Mouse (Mus musculus) spleen, adult 12 weeks (tissue): ENCODE results near the gene A730061H03Rik.

Source experiments
- DNase-seq: peaks from one replicate; pipeline ENCODE4 v3.0.0; 2022; ENCODE audit warnings: low spot score

Gene A730061H03Rik

GRCm38 (mm10) chr14:55581981-55582681, 21.9 kb upstream of the A730061H03Rik start:
- DNase-seq = no peak

GRCm38 (mm10) chr14:55580731-55581130, 20.5 kb upstream of the A730061H03Rik start:
- DNase-seq = no peak

GRCm38 (mm10) chr14:55579511-55580496, 19.6 kb upstream of the A730061H03Rik start:
- DNase-seq = no peak

GRCm38 (mm10) chr14:55578668-55579269, 18.6 kb upstream of the A730061H03Rik start:
- DNase-seq = peak; percentile 52

- peak; percentile 65 for DNase-seq
These were observed 17.9 kb upstream of the A730061H03Rik start, which contains the start of gene Psme1 for GRCm38 (mm10) chr14:55577871-55578667. Gene Psme1 (plus strand): TSS chr14:55578123.

GRCm38 (mm10) chr14:55576376-55576775, 16.2 kb upstream of the A730061H03Rik start:
- no peak for DNase-seq

GRCm38 (mm10) chr14:55575711-55576110, 15.5 kb upstream of the A730061H03Rik start:
- DNase-seq = no peak

- DNase-seq = no peak
These were observed 15.1 kb upstream of the A730061H03Rik start, which contains the start of gene Fitm1 for GRCm38 (mm10) chr14:55575302-55575701. Gene Fitm1 (plus strand): TSS chr14:55575617.

GRCm38 (mm10) chr14:55571760-55572159, 11.6 kb upstream of the A730061H03Rik start:
- no peak for DNase-seq

- no peak for DNase-seq
These were observed 10.4 kb upstream of the A730061H03Rik start for GRCm38 (mm10) chr14:55570588-55570987.

- no peak for DNase-seq
These were observed 7.3 kb upstream of the A730061H03Rik start for GRCm38 (mm10) chr14:55567496-55567895.

- no peak for DNase-seq
These were observed 5.5 kb upstream of the A730061H03Rik start for GRCm38 (mm10) chr14:55565748-55566147.

- no peak for DNase-seq
These were observed 3.0 kb upstream of the A730061H03Rik start for GRCm38 (mm10) chr14:55563249-55563648.

- DNase-seq = no peak
These were observed 1.7 kb upstream of the A730061H03Rik start for GRCm38 (mm10) chr14:55561860-55562259.

GRCm38 (mm10) chr14:55559799-55560201, 406 bp downstream of the A730061H03Rik start, which contains the start of gene Dcaf11:
Gene Dcaf11 (plus strand): TSS chr14:55560006.
- DNase-seq = peak; percentile 86

- DNase-seq = no peak
These were observed 1.3 kb downstream of the A730061H03Rik start for GRCm38 (mm10) chr14:55558740-55559448.

GRCm38 (mm10) chr14:55557587-55557986, 2.6 kb downstream of the A730061H03Rik start:
- no peak for DNase-seq

- DNase-seq = peak; percentile 66
These were observed 3.2 kb downstream of the A730061H03Rik start for GRCm38 (mm10) chr14:55557003-55557402.

GRCm38 (mm10) chr14:55555788-55556187, 4.4 kb downstream of the A730061H03Rik start:
- DNase-seq = no peak

GRCm38 (mm10) chr14:55554635-55555034, 5.6 kb downstream of the A730061H03Rik start:
- no peak for DNase-seq

GRCm38 (mm10) chr14:55551794-55552193, 8.4 kb downstream of the A730061H03Rik start:
- no peak for DNase-seq
